Mouse (Mus musculus) megakaryocyte, embryonic 14.5 days (primary cell): ENCODE measurements at regions not wholly inside any gene's neighbourhood (a gene's known extent, or its start where the extent isn't known, plus 50 kb on each side); places are given as distances from the start of the nearest gene placed in this dataset.

Experiments
- H3K27me3 ChIP-seq: replicated peaks from 2 replicates; pipeline ENCODE3; 2012; ENCODE audit warnings: inconsistent platforms
- H3K36me3 ChIP-seq: replicated peaks from 2 replicates; pipeline ENCODE3; 2012; ENCODE audit warnings: low read length, inconsistent platforms, mixed read lengths
- H3K4me1 ChIP-seq: 2 replicates; pipeline ENCODE4 v1.6.1; 2012; ENCODE audit warnings: inconsistent platforms
- H3K4me3 ChIP-seq: replicated peaks from 2 replicates; pipeline ENCODE3; 2012; ENCODE audit warnings: moderate library complexity, mild to moderate bottlenecking, inconsistent platforms
- H3K9me3 ChIP-seq: 2 replicates; pipeline ENCODE4 v1.6.1; 2012; ENCODE audit warnings: inconsistent platforms
- FLI1 ChIP-seq: IDR thresholded peaks from 2 replicates; pipeline ENCODE4 v1.6.1; 2012; ENCODE audit warnings: low read length, inconsistent platforms, mixed read lengths
- GATA1 ChIP-seq: IDR thresholded peaks from 3 replicates; pipeline ENCODE4 v1.6.1; 2012; ENCODE audit warnings: mixed read lengths, low read length, inconsistent platforms, borderline replicate concordance

- Histone ChIP-seq H3K36me3 (no peaks in the 10 kb centered on the region), H3K4me1 (no peaks in the 10 kb centered on the region), H3K9me3 (peaks cover 6% of the 10 kb centered on the region), H3K27me3 (no peaks in the 10 kb centered on the region), H3K4me3 (no peak overlapping the region)
- TF ChIP-seq GATA1 (no peak), FLI1 (no peak)
These were observed 427.8 kb downstream of the 1700129C05Rik start for GRCm38 (mm10) chr14:58714856-58715255.

GRCm38 (mm10) chr14:58709861-58710260 is 432.8 kb downstream of the 1700129C05Rik start:
- no peaks in the 10 kb centered on the region for H3K27me3 ChIP-seq
- H3K9me3 ChIP-seq, result peaks cover 3% of the 10 kb centered on the region; the same call in 1 of the 2 replicates
- no peaks in the 10 kb centered on the region for H3K36me3 ChIP-seq
- H3K4me3 ChIP-seq, result no peak overlapping the region
- H3K4me1 ChIP-seq, result no peaks in the 10 kb centered on the region
- no peak for TF ChIP-seq FLI1
- TF ChIP-seq GATA1, result no peak

- Histone ChIP-seq H3K9me3 (peaks cover 3% of the 10 kb centered on the region; the same call in 1 of the 2 replicates), H3K4me3 (no peak overlapping the region), H3K4me1 (no peaks in the 10 kb centered on the region), H3K27me3 (no peaks in the 10 kb centered on the region), H3K36me3 (no peaks in the 10 kb centered on the region)
- no peak for TF ChIP-seq FLI1
- TF ChIP-seq GATA1, result no peak
These were observed 433.4 kb downstream of the 1700129C05Rik start for GRCm38 (mm10) chr14:58709281-58709680.

GRCm38 (mm10) chr14:58701765-58702164 is 440.9 kb downstream of the 1700129C05Rik start:
- TF ChIP-seq GATA1 (no peak), FLI1 (no peak)
- no peak overlapping the region for H3K4me3 ChIP-seq
- no peaks in the 10 kb centered on the region for H3K36me3 ChIP-seq
- no peaks in the 10 kb centered on the region for H3K4me1 ChIP-seq
- H3K9me3 ChIP-seq, result no peaks in the 10 kb centered on the region
- no peaks in the 10 kb centered on the region for H3K27me3 ChIP-seq

GRCm38 (mm10) chr14:58691129-58691828 is 451.4 kb downstream of the 1700129C05Rik start:
- H3K27me3 ChIP-seq, result no peaks in the 10 kb centered on the region
- no peak for TF ChIP-seq GATA1

GRCm38 (mm10) chr14:58687814-58688213 is 454.9 kb downstream of the 1700129C05Rik start:
- no peaks in the 10 kb centered on the region for H3K27me3 ChIP-seq
- no peaks in the 10 kb centered on the region for H3K4me1 ChIP-seq
- no peaks in the 10 kb centered on the region for H3K36me3 ChIP-seq
- H3K4me3 ChIP-seq, result no peak overlapping the region
- TF ChIP-seq FLI1 (no peak), GATA1 (no peak)
- no peaks in the 10 kb centered on the region for H3K9me3 ChIP-seq

More at GRCm38 (mm10) chr14:58691129-58691828, 451.4 kb downstream of the 1700129C05Rik start:
- 0 out of 2 replicates have a peak, but pooled peaks cover 5% of the 10 kb centered on the region for H3K9me3 ChIP-seq
- H3K4me3 ChIP-seq, result no peak overlapping the region
- H3K4me1 ChIP-seq, result no peaks in the 10 kb centered on the region
- H3K36me3 ChIP-seq, result no peaks in the 10 kb centered on the region

GRCm38 (mm10) chr14:58678781-58679180 is 463.9 kb downstream of the 1700129C05Rik start:
- TF ChIP-seq FLI1 (no peak), GATA1 (no peak)
- Histone ChIP-seq H3K9me3 (peaks cover 11% of the 10 kb centered on the region; the same call in 1 of the 2 replicates), H3K4me1 (no peaks in the 10 kb centered on the region)

GRCm38 (mm10) chr14:58678126-58678656 is 464.5 kb downstream of the 1700129C05Rik start:
- Histone ChIP-seq H3K36me3 (no peaks in the 10 kb centered on the region), H3K27me3 (no peaks in the 10 kb centered on the region), H3K9me3 (peaks cover 11% of the 10 kb centered on the region; the same call in 1 of the 2 replicates), H3K4me1 (no peaks in the 10 kb centered on the region), H3K4me3 (no peak overlapping the region)
- TF ChIP-seq FLI1 (no peak), GATA1 (no peak)

More at GRCm38 (mm10) chr14:58678781-58679180, 463.9 kb downstream of the 1700129C05Rik start:
- Histone ChIP-seq H3K4me3 (no peak overlapping the region), H3K36me3 (no peaks in the 10 kb centered on the region), H3K27me3 (no peaks in the 10 kb centered on the region)

- no peaks in the 10 kb centered on the region for H3K36me3 ChIP-seq
- TF ChIP-seq GATA1 (no peak), FLI1 (no peak)
These were observed 467.5 kb downstream of the 1700129C05Rik start for GRCm38 (mm10) chr14:58675146-58675545.

GRCm38 (mm10) chr14:58663946-58664345 is 478.7 kb downstream of the 1700129C05Rik start:
- H3K9me3 ChIP-seq, result peaks cover 7% of the 10 kb centered on the region; the same call in 1 of the 2 replicates
- no peak for TF ChIP-seq GATA1
- no peak for TF ChIP-seq FLI1

More at GRCm38 (mm10) chr14:58675146-58675545, 467.5 kb downstream of the 1700129C05Rik start:
- Histone ChIP-seq H3K27me3 (no peaks in the 10 kb centered on the region), H3K4me3 (no peak overlapping the region), H3K9me3 (peaks cover 15% of the 10 kb centered on the region), H3K4me1 (no peaks in the 10 kb centered on the region)

More at GRCm38 (mm10) chr14:58663946-58664345, 478.7 kb downstream of the 1700129C05Rik start:
- no peaks in the 10 kb centered on the region for H3K36me3 ChIP-seq
- no peaks in the 10 kb centered on the region for H3K4me1 ChIP-seq
- no peak overlapping the region for H3K4me3 ChIP-seq
- no peaks in the 10 kb centered on the region for H3K27me3 ChIP-seq
